In genomic region chr8:115058193-115058835, GRCm38 (mm10) we compare ENCODE assay signal across 15 mouse cellular contexts.
DNase-seq lines count a peak whose midpoint lies in the region; ATAC-seq and TF ChIP-seq lines count a peak whose summit lies in the region.
"Had no signal": no experiment of that assay in that cellular context is flagged by ENCODE, and none has a peak within 500 bp of the region (broad histone marks: within the 10 kb centered on the region; RNA-seq: fewer than 3 reads in every experiment).

No protein-coding gene starts in this region.

- ATAC-seq in intestine, embryonic 15.5 days = peak; percentile 43; the same call in 1 of the 2 replicates
- no peak for ATAC-seq in intestine, postnatal 0 days
- ATAC-seq in neural tube, embryonic 11.5 days (ENCODE audit: insufficient read depth, low FRiP score, low TSS enrichment) = no peak
- ATAC-seq in liver, embryonic 14.5 days (ENCODE audit: insufficient read depth) = peak; percentile 94
- ATAC-seq in cerebellum, adult (ENCODE audit: insufficient number of reproducible peaks, low FRiP score, low TSS enrichment) = no peak
- ATAC-seq: forebrain, embryonic 14.5 days; midbrain, embryonic 16.5 days had no signal

- H3K9me3 ChIP-seq in intestine, embryonic 15.5 days = no peaks in the 10 kb centered on the region
- H3K9me3 ChIP-seq in intestine, postnatal 0 days (ENCODE audit: control insufficient read depth) = no peaks in the 10 kb centered on the region
- no peaks in the 10 kb centered on the region for H3K9me3 ChIP-seq in neural tube, embryonic 11.5 days (ENCODE audit: control insufficient read depth, low read length)
- H3K9me3 ChIP-seq in liver, embryonic 14.5 days (ENCODE audit: control insufficient read depth, low read length) = no peaks in the 10 kb centered on the region
- H3K9me3 ChIP-seq: heart, embryonic 15.5 days; hindbrain, embryonic 13.5 days had no signal

- no peak overlapping the region for H3K4me3 ChIP-seq in intestine, embryonic 15.5 days (replicated peaks)
- no peak overlapping the region for H3K4me3 ChIP-seq in intestine, postnatal 0 days (ENCODE audit: low read depth, low read length)
- no peak overlapping the region for H3K4me3 ChIP-seq in neural tube, embryonic 11.5 days (ENCODE audit: low read depth, low read length)
- H3K4me3 ChIP-seq in liver, embryonic 14.5 days (ENCODE audit: insufficient read depth in 1 of 2, low read depth in 2 of 2, low read length in 2 of 2) = no peak overlapping the region
- H3K4me3 ChIP-seq: heart, embryonic 15.5 days; hindbrain, embryonic 13.5 days had no signal

- no peak overlapping the region for H3K4me2 ChIP-seq in intestine, embryonic 15.5 days (replicated peaks)
- H3K4me2 ChIP-seq in intestine, postnatal 0 days (replicated peaks; ENCODE audit: low read depth) = no peak overlapping the region
- H3K4me2 ChIP-seq in neural tube, embryonic 11.5 days (ENCODE audit: low read depth) = no peak overlapping the region
- H3K4me2 ChIP-seq in liver, embryonic 14.5 days (ENCODE audit: low read depth) = no peak overlapping the region; the same call in 1 of the 2 replicates
- H3K4me2 ChIP-seq: heart, embryonic 15.5 days; hindbrain, embryonic 13.5 days had no signal

- no peak for DNase-seq in neural tube, embryonic 11.5 days (ENCODE audit: low spot score)
- DNase-seq in neural tube, embryonic 10.5 days (ENCODE audit: extremely low spot score, low spot score) = no peak
- DNase-seq in liver, embryonic 14.5 days (ENCODE audit: low read depth in 3 of 3, low spot score in 3 of 3) = peak in 2 of 3 experiments; percentile 36 to 38
- DNase-seq in right cerebral cortex, postnatal 10 days (ENCODE audit: low spot score in 2 of 2) = no peak
- DNase-seq: cerebellum, adult 9-10 months; kidney, adult 11 months; kidney, postnatal 36 days; lung, postnatal 36 days had no signal

- H3K9ac ChIP-seq in intestine, embryonic 15.5 days = no peak overlapping the region
- no peak overlapping the region for H3K9ac ChIP-seq in intestine, postnatal 0 days (ENCODE audit: low read depth, low read length)
- no peak overlapping the region for H3K9ac ChIP-seq in neural tube, embryonic 11.5 days (ENCODE audit: low read length)
- no peak overlapping the region for H3K9ac ChIP-seq in liver, embryonic 14.5 days (replicated peaks)
- H3K9ac ChIP-seq: heart, embryonic 15.5 days; hindbrain, embryonic 13.5 days had no signal

- H3K27me3 ChIP-seq in intestine, embryonic 15.5 days (replicated peaks) = no peaks in the 10 kb centered on the region
- H3K27me3 ChIP-seq in intestine, postnatal 0 days (replicated peaks; ENCODE audit: control insufficient read depth, insufficient read depth, low read length) = no peaks in the 10 kb centered on the region
- no peaks in the 10 kb centered on the region for H3K27me3 ChIP-seq in neural tube, embryonic 11.5 days (ENCODE audit: control insufficient read depth, insufficient read depth, low read length)
- no peaks in the 10 kb centered on the region for H3K27me3 ChIP-seq in liver, embryonic 14.5 days (ENCODE audit: control insufficient read depth, insufficient read depth, low read length)
- H3K27me3 ChIP-seq: heart, embryonic 15.5 days; hindbrain, embryonic 13.5 days had no signal

- TF ChIP-seq EP300 in liver, embryonic 14.5 days (IDR thresholded peaks at IDR 0.05; ENCODE audit: low read depth) = peak; percentile 31

- WGBS in intestine, embryonic 15.5 days = 68% methylated on average over 12 of the region's 12 CpGs
- 68% methylated on average over 12 of the region's 12 CpGs for WGBS in intestine, postnatal 0 days
- 87% methylated on average over 12 of the region's 12 CpGs for WGBS in neural tube, embryonic 11.5 days
- WGBS in liver, embryonic 14.5 days (ENCODE audit: insufficient replicate concordance) = 56% methylated on average over 12 of the region's 12 CpGs

- no peaks in the 10 kb centered on the region for H3K36me3 ChIP-seq in intestine, embryonic 15.5 days
- H3K36me3 ChIP-seq in intestine, postnatal 0 days (ENCODE audit: control insufficient read depth, insufficient read depth) = no peaks in the 10 kb centered on the region
- no peaks in the 10 kb centered on the region for H3K36me3 ChIP-seq in neural tube, embryonic 11.5 days (ENCODE audit: control insufficient read depth, insufficient read depth, low read length)
- H3K36me3 ChIP-seq in liver, embryonic 14.5 days (replicated peaks; ENCODE audit: control insufficient read depth, insufficient read depth, low read depth) = no peaks in the 10 kb centered on the region
- H3K36me3 ChIP-seq: heart, embryonic 15.5 days; hindbrain, embryonic 13.5 days had no signal

- no peak for TF ChIP-seq CTCF in intestine, postnatal 0 days (IDR thresholded peaks at IDR 0.05; ENCODE audit: low read depth)
- TF ChIP-seq CTCF in liver, embryonic 14.5 days (IDR thresholded peaks at IDR 0.05; ENCODE audit: low read depth) = no peak

- no peaks in the 10 kb centered on the region for H3K4me1 ChIP-seq in intestine, embryonic 15.5 days (replicated peaks)
- no peaks in the 10 kb centered on the region for H3K4me1 ChIP-seq in intestine, postnatal 0 days (replicated peaks; ENCODE audit: control insufficient read depth, insufficient read depth, low read length)
- no peaks in the 10 kb centered on the region for H3K4me1 ChIP-seq in neural tube, embryonic 11.5 days (ENCODE audit: control insufficient read depth, insufficient read depth, low read length)
- H3K4me1 ChIP-seq in liver, embryonic 14.5 days (replicated peaks; ENCODE audit: control insufficient read depth in 2 of 2, insufficient read depth in 2 of 2, low read length in 1 of 2) = peaks cover 0 to 13% of the 10 kb centered on the region in 2 experiments; a peak in 2 of 4 replicates
- H3K4me1 ChIP-seq: heart, embryonic 15.5 days; hindbrain, embryonic 13.5 days had no signal

- peak overlapping the region; percentile 17; the same call in 1 of the 2 replicates for H3K27ac ChIP-seq in intestine, embryonic 15.5 days
- H3K27ac ChIP-seq in intestine, postnatal 0 days (ENCODE audit: low read depth, low read length) = no peak overlapping the region
- H3K27ac ChIP-seq in neural tube, embryonic 11.5 days (ENCODE audit: low read depth, low read length) = 0 out of 2 replicates have a peak overlapping the region, but pooled peaks have one; percentile 10
- no peak overlapping the region for H3K27ac ChIP-seq in liver, embryonic 14.5 days
- H3K27ac ChIP-seq: heart, embryonic 15.5 days; hindbrain, embryonic 13.5 days had no signal

Comparison
In these comparisons a context has a peak if more than half of its experiments do, and no peak if none do; other contexts are left out.
1. ATAC-seq: peak in intestine, embryonic 15.5 days (single experiment) and liver, embryonic 14.5 days (single experiment); none in intestine, postnatal 0 days (single experiment), neural tube, embryonic 11.5 days (single experiment) and cerebellum, adult (single experiment).
2. H3K27ac ChIP-seq: peak in intestine, embryonic 15.5 days (single experiment) and neural tube, embryonic 11.5 days (single experiment); none in intestine, postnatal 0 days (single experiment) and liver, embryonic 14.5 days (single experiment).
3. DNase-seq: peak in liver, embryonic 14.5 days (2 of 3); none in neural tube, embryonic 11.5 days (single experiment), neural tube, embryonic 10.5 days (single experiment) and right cerebral cortex, postnatal 10 days (0 of 2).